8 mouse cellular contexts compared by ENCODE assay signal in the genomic region with DNA sequence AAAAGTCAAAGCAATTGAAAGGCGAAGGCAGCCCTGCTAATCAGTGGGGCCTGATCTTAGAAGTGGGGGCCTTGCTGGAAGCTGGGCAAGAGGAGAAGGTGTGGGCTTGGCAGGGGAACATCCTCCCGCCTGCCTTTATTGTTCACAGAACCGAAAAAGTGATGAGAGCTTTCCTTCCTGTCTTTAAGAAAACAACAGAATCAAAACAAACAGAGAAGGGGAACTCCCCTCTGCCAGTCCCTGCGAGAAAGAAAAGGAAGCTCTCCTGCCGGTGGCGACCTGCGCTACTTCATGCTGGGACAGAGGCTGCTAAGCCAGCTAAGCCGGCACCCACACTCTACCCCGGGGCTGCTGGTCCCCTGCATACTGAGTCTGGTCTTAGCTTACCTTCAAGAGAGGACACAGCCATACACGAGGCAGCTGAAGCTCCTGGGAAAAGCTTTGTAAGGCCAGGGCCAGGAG. TPM values are rescaled to one million over a fixed set of nuclear protein-coding genes. Genes with fewer than 3 reads are reported as not detected.
DNase-seq lines count a peak whose midpoint lies in the region; ATAC-seq and TF ChIP-seq lines count a peak whose summit lies in the region.

No protein-coding gene starts in this region.

- H3K4me2 ChIP-seq in heart, embryonic 13.5 days: peak overlapping the region; percentile 41
- H3K4me2 ChIP-seq in limb, embryonic 14.5 days (replicated peaks; ENCODE audit: low read depth, low read length, severe bottlenecking): no peak overlapping the region

- TF ChIP-seq POLR2A in limb, embryonic 14.5 days (IDR thresholded peaks at IDR 0.05; ENCODE audit: borderline replicate concordance, extremely low read depth, insufficient read depth, insufficient read length): no peak

- H3K9me3 ChIP-seq in heart, embryonic 13.5 days: no peaks in the 10 kb centered on the region
- no peaks in the 10 kb centered on the region for H3K9me3 ChIP-seq in limb, embryonic 14.5 days (ENCODE audit: control insufficient read depth, low read length)

- no peaks in the 10 kb centered on the region for H3K27me3 ChIP-seq in heart, embryonic 13.5 days (replicated peaks)
- H3K27me3 ChIP-seq in limb, embryonic 14.5 days (ENCODE audit: control insufficient read depth, insufficient read depth, low read length): no peaks in the 10 kb centered on the region

- WGBS in heart, embryonic 13.5 days: 20% methylated on average over 10 of the region's 10 CpGs
- 20% methylated on average over 10 of the region's 10 CpGs for WGBS in limb, embryonic 14.5 days

- peaks cover 96% of the 10 kb centered on the region for H3K4me1 ChIP-seq in heart, embryonic 13.5 days
- H3K4me1 ChIP-seq in limb, embryonic 14.5 days (ENCODE audit: control insufficient read depth, insufficient read depth, low read length): peaks cover 61% of the 10 kb centered on the region

- intact Hi-C loops in left cerebral cortex, adult 2 months (cut with DNase I): no loop called here

- TF ChIP-seq CTCF in left cerebral cortex, adult 2 months (IDR thresholded peaks at IDR 0.05): no peak; the same call in 1 of the 2 replicates

- peak; percentile 74 to 80 for DNase-seq in CD8-positive naive resting alpha-beta T cell, adult 2 months (ENCODE audit: low read depth in 2 of 2, low spot score in 2 of 2)
- no peak for DNase-seq in limb, embryonic 14.5 days (ENCODE audit: low spot score)
- peak; percentile 85 to 86 for DNase-seq in natural killer cell, adult 2 months (ENCODE audit: low spot score in 2 of 2)
- no peak for DNase-seq in left cerebral cortex, adult 2 months (ENCODE audit: extremely low spot score in 1 of 2, low spot score in 2 of 2)
- no peak for DNase-seq in cerebellum, postnatal 4 days (ENCODE audit: low spot score in 2 of 2)
- DNase-seq in frontal cortex, postnatal 14 days (ENCODE audit: low spot score in 2 of 2): no peak

- no peak overlapping the region for H3K4me3 ChIP-seq in heart, embryonic 13.5 days
- H3K4me3 ChIP-seq in limb, embryonic 14.5 days (replicated peaks; ENCODE audit: low read length): no peak overlapping the region
- no peak overlapping the region for H3K4me3 ChIP-seq in left cerebral cortex, adult 2 months

- H3K36me3 ChIP-seq in heart, embryonic 13.5 days: no peaks in the 10 kb centered on the region
- H3K36me3 ChIP-seq in limb, embryonic 14.5 days (ENCODE audit: control insufficient read depth, insufficient read depth, low read length): no peaks in the 10 kb centered on the region

- peak; percentile 87 for ATAC-seq in activated CD4-positive, CD25-positive, alpha-beta regulatory T cell, adult 4 months
- ATAC-seq in heart, embryonic 13.5 days (ENCODE audit: extremely low read depth, insufficient number of reproducible peaks, low FRiP score, low TSS enrichment): no peak
- no peak for ATAC-seq in limb, embryonic 14.5 days (ENCODE audit: low FRiP score, low read depth)

- H3K27ac ChIP-seq in heart, embryonic 13.5 days (replicated peaks): peak overlapping the region; percentile 85
- H3K27ac ChIP-seq in limb, embryonic 14.5 days (replicated peaks; ENCODE audit: low read depth, low read length): peak overlapping the region; percentile 20; the same call in 1 of the 2 replicates
- H3K27ac ChIP-seq in left cerebral cortex, adult 2 months: no peak overlapping the region

- H3K9ac ChIP-seq in heart, embryonic 13.5 days: peak overlapping the region; percentile 53; the same call in 1 of the 2 replicates
- H3K9ac ChIP-seq in limb, embryonic 14.5 days (ENCODE audit: low read depth, low read length, severe bottlenecking): peak overlapping the region; percentile 21; the same call in 1 of the 2 replicates

RNA-seq across cellular contexts. Expression of gene Zfp36l2, which starts 41.9 kb away (rescaled TPM):
- polyA plus RNA-seq in activated CD4-positive, CD25-positive, alpha-beta regulatory T cell, adult 4 months (2017; shearing (Covaris generic)): 10 to 100 TPM; 31.3 to 64.3 TPM
- 5.6 and 6.2 TPM in 2 replicates for polyA plus RNA-seq in heart, embryonic 13.5 days (2015; fragmentation: Nextera tagmentation; extraction: Ambion mirVana)
- 80.1 and 113 TPM in 2 replicates for polyA plus RNA-seq in limb, embryonic 14.5 days (2012; rRNA removed)
- polyA plus RNA-seq in limb, embryonic 14.5 days (2014; fragmentation: Nextera tagmentation; extraction: Ambion mirVana): 30.9 and 32.6 TPM in 2 replicates
- 10 to 100 TPM; 22.5 to 24.3 TPM for total RNA-seq in left cerebral cortex, adult 2 months (2021)

Comparison
In these comparisons a context has a peak if more than half of its experiments do, and no peak if none do; other contexts are left out.
1. DNase-seq: peak in CD8-positive naive resting alpha-beta T cell, adult 2 months (2 of 2) and natural killer cell, adult 2 months (2 of 2); none in limb, embryonic 14.5 days (single experiment), left cerebral cortex, adult 2 months (0 of 2), cerebellum, postnatal 4 days (0 of 2) and frontal cortex, postnatal 14 days (0 of 2).